Mouse (Mus musculus) left cerebral cortex, postnatal 4 days (tissue): ENCODE results near the gene Gm17428. TPM values are rescaled to one million over a fixed set of nuclear protein-coding genes. Genes with fewer than 3 reads are reported as not detected.
"Not testable (repeated sequence)": the region's sequence is repeated elsewhere in the genome, so short reads cannot be mapped to it uniquely, and the experiment has no call there.

Experiments
- DNase-seq: peaks from one replicate; pipeline ENCODE4 v3.0.0-alpha.2; 2022
- intact Hi-C: fragments of 180-260 bp; cut with DNase I; formaldehyde crosslinking; loops from one replicate; pipeline ENCODE4 v1.15.1; 2025
- total RNA-seq, 2 experiments: library from RNA; stranded (reverse); gene quantifications; 2 replicates each; pipeline ENCODE4 v1.2.3; 2021

The Gm17428 gene
- total RNA-seq: not detected

DNA sequence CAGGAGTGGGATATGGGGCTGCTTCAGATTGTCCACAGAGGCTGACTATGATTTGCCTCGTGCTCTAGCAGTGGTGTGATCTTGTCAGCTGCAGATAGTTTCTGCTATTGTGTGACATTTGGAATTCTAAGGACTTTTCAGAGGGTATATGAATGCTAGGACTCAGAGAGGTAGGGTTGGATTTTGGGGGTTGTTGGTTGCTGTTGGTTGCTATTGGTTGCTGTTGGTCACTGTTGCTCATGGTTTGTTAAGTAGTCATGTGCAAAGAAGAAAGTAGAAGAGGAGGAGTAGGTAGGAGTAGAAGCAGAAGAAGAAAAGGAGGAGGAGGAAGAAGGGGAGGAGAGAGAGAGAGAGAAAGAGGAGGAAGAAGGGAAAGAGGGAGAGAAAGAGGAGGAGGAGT is at the start of gene Gm17428:
Gene Gm17428, plus strand, starts transcription at position 301 of the 400 bp plus-strand sequence.
- no peak for DNase-seq
- intact Hi-C loops: no loop called here

DNA sequence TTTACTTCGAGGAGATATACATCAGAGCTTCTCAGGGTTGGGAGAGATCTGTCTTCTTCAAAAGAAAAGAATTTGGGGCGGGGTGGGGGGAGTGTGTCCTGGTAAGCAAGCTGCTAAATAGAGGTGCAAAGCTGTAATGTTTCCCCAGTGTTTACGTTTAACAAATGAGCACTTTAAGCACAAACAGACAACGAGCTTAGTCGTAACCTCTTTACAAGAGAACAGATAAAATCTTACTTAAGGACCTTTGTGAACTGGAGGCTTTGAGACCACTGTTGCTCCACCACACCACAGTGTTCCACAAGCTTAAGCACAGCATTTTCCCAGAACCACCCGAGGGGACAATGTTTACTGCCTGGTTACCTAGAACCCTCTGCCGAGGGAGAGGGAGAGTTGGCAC is 49.4 kb upstream of the Gm17428 start:
- no peak for DNase-seq
- intact Hi-C loops: no loop called here

DNA sequence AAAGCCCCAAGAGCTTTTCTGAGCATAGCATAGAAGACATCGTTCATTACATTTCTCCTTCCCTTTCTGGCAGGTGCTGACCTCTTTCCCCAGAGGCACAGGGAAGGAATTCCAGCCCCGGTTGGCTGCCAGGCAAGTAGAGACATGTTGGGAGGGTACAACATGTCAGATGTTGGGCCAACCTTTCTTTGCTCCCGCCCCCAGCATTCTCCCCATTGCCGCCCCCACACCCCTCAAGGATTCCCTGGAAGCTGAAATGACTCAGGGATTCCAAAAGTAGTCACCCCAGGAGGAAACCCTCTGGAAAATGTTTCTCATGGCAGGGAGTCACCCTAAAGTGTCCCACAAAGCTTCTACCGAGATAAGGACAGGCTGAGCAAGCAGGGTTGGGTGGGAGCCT is 46.9 kb upstream of the Gm17428 start:
- intact Hi-C loops: no loop called here
- no peak for DNase-seq

DNA sequence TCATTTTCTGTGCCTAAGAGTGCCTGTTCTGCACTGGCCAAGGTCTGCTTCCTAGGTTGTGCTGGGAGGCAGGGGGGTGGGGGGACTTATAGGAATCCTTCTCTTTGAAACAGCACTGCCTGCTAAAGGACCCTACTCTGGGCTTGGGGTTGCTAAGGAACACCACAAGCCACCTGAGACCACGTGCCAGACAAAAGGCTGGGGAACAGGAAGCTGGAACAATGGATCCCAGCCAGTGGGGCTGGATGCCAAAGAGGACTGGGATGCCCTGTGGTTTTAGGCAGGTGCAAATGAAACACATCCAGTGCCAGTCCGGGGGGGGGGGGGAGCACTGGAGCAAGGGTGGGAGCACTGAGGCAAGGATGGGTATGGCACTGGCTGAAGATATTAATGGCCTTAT is 46.3 kb upstream of the Gm17428 start:
- DNase-seq: peak; percentile 38
- intact Hi-C loops: no loop called here

DNA sequence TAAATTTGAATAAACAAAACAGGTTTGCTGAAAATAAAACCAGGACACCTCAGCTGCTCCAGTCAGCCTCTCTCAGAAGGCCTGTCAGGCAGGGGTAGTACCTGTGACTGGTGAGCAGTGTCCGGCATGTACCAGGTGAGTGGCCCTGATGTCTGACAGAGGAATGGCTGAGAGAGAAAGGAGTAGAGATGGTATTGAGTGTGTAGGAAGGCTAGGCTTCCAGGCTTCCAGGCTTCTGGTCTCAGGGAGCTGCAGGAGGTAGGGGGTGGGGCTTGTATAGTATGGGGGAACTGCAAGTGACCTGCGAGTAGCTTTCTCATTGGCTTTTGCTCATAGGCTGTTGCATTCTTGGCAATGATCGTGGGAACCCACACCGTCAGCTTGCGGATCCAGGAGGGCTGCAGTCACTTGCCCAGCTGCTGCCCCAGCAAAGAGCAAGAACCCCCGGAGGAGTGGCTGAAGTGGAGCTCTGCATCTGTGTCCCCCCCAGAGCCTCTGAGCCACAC is 44.0 kb upstream of the Gm17428 start, which contains the start of gene Il25:
Gene Il25, plus strand, starts transcription at position 51 of the 506 bp plus-strand sequence.
- intact Hi-C loops: no loop called here
- DNase-seq: peak; percentile 33

DNA sequence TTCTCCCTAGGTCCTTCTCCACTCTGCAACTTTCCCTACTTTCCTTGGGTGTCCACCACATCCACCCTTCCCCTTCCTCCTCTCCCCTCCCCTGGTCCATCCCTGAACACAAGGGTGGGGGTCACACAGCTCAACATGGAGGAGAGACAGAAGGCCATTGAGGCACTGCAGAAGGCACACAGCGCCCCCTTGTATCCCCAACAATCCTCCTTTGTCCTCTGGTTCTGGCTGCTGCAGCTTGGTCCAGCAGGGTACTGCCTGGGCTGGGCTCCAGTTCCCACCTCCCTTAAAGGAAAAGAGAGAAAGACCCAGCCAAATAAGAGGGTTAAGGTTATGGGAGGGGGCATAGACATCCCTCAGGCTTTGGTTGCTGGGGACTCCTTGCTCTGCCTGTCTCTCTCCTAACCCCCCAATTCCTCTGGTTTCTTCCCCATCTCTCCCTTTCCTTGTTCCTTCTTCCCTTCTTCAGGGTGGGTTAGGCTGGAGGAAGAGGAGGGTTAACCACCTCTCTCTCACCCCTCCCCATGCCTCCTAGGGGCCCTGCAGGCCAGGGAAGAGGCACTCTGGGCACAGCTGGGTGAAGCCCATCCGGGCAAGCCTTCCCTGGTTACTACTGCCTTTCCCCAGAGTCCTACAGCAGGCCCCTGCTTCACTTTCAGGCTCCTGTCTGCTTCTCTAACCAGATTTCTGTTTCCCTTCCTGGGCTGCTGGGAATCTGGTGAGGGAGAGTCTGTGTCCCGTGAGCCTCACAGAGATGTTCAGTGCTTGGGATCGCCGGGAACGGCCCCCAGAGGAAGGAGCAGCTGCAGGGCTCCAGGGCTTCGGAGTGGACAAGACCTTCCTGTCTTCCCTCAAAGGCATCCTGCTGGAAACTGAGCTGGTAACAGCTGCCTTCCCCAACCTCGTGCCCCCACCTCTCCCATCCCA is 40.6 kb upstream of the Gm17428 start, which contains the start of gene Cmtm5:
Gene Cmtm5, plus strand, starts transcription at position 358 of the 927 bp plus-strand sequence.
- DNase-seq: peak; percentile 75

DNA sequence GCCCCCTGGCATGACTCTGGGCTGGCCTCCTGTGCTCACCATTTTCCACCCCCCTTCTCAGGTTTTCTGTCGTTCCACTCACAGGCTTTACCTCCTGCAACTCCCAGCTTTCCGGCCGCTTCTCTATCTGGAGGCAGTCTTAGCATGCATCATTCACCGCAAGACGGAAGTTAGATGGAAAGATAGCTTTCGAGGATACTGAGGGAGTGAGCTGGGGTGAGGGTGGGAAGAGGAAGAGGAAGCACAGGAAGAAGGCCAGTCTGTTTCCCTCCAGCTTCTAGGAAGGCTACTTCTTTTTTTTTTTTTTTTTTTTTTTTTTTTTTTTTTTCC is 39.9 kb upstream of the Gm17428 start:
- intact Hi-C loops: no loop called here
- DNase-seq: no peak

More for the DNA sequence above, 40.6 kb upstream of the Gm17428 start, which contains the start of gene Cmtm5:
- intact Hi-C loops: no loop called here

DNA sequence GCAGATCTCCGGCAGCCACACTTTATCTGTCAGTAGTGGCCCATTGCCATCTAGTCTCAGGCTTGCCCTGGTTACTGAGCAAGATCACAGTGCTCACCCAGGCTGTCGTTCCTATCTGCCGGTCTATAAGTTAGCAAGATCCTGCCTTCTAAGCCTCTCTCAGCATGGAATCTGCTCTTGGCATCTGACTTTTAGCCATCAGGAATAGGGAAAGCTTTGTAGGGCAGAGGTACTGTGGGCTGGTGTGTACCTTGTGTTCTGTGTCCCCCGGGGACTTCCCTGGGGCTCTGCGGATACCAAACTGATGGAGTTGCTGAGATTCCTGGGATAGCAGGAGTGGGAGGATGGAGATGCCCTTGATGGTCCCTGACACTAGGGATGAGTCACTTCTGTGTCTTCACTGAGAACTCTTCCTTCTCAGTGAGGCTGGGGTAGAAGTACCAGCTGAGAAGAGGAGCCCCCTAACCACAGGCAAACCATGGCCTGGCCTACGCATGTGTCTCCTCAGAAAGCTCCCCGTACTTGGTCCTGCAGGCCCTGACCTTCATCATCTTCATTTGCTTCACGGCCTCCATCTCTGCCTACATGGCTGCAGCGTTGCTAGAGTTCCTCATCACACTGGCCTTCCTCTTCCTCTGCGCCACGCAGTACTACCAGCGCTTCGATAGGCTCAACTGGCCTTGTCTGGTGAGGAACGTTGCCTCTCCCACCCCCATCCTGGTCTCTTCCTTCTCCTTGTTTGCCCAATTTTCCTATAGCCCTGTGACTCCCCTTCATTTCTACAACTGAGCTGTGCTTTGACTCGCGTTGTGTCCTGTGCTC is 39.2 kb upstream of the Gm17428 start:
- no peak for DNase-seq
- intact Hi-C loops: no loop called here

DNA sequence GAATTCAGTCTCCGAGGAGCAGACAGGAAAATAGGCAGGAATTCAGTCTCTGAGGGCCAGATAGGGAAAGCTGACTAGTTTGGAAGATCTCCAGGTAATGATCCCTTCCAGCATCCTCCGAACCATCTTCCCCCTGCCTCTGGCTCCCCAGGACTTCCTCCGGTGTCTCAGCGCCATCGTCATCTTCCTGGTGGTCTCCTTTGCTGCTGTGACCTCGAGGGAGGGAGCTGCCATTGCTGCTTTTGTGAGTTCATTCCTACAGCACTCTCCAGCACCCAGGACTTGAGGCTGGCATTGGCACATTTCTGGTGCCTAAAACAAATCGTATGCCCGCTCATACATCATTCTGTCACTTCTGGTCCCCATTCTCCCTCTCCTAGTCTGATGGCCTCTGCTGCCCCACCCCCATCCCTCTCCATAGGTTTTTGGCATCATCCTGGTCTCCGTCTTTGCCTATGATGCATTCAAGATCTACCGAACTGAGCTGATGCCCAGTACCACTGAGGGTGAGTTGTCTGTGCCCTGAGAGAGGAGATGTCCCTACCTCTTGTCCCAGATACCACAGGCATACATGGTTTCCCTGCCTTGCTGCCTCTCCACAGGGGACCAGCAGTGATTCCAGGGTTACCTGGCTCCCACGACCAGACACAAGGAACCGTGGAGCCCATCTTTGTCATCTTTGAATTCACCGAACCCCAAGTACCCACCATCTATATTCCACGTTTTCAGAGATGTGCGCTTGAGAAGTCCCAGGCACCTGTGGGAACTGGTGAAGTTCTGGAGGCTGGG is 38.1 kb upstream of the Gm17428 start:
- DNase-seq: no peak
- intact Hi-C loops: no loop called here

DNA sequence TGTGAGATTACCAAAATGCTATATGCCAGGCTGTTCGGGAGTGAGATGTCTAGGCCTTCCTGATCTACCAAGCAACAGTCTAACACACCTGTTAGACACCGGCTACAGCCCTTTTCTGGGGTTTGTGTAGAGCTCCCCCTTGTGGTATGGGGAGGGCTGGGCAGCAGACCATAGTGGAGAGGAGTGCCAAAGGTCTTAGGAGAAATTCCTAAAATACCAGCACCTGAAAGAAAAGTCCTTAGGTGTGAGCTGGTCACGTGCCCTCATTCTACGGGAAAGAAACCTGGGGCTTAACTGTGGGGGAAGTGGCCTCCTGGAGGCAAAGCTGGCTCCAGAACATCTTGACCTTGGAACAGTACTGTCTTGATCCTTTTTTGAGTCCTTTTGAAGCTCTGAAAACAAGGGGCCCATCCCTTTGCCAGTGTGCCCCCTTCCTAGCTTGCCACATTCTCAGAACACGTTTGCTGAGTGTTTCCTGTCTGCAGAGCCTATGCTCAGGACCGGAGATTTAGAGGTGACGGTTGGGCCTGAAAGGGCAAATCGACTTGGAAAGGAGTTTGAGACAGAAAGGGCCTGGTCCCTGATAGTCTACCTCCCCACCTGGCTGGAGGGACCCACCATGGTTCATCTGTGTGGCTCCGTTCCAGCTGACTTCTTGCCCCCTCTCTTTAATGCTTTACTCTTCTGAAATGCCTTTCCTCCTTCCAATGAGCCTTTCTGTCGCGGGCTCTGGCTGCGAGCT is 37.1 kb upstream of the Gm17428 start:
- intact Hi-C loops: no loop called here

DNA sequence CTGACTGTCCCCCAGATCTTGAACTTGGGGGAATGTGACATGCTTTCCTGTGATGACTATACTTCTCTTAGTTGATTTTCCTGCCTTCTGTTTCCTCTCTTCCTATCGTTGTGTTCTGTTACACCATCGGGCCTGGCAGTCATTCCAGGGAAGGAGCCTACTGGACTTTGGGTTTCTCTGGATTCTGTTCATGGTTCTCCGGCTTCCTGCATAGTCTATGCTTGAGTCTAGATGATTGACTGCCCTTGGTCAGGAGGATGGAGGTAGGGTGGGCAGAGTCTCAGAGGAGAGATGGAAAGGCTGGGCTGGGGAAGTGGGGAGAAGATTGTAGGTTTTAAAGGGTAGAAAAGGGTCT is 36.6 kb upstream of the Gm17428 start:
- DNase-seq: no peak
- intact Hi-C loops: no loop called here

More for the DNA sequence above, 37.1 kb upstream of the Gm17428 start:
- peak; percentile 56 for DNase-seq

DNA sequence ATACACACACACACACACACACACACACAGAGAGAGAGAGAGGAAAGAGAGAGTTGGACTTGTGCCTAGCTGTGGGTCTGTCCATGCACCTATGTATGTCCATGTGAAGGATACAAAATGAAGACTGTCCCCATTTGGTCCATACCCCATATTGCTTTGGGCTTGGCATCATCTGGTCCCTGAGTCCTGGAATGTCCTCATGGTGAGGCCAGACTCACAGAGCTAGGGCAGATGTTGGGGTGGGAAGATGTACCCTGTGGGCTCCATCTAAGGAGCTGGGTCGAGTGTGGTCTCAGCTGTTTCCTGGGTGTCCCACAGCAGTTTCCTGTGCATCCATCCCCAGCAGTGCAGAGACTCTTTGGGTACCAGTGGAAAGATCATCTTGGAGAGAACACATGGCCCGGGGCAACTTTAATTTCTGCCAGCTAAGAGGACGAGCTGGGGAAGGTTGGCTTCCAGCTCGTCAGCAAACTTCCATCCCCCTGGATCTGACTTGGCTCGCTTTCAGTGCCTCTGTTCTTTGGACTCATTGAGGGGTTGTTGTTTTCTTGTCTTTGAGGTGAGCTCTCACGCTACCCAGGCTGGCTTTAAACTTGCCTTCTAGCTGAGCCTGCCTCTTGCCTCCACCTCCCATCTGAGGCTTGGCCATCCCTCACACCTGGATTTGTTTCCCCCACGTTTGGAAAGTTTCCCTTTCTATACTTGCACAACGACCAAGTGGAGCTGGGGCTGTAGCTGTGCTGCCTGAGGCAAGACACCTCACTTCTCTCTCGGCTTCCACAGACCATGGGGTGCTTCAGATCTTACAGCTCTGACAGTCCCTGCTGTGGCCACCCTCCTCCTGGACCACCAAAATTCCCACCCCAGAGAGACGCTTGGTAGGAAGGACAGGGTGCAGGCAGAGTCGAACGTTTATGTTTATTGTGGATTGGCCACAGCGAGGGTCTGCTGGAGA is 35.4 kb upstream of the Gm17428 start:
- no peak for DNase-seq
- intact Hi-C loops: no loop called here

DNA sequence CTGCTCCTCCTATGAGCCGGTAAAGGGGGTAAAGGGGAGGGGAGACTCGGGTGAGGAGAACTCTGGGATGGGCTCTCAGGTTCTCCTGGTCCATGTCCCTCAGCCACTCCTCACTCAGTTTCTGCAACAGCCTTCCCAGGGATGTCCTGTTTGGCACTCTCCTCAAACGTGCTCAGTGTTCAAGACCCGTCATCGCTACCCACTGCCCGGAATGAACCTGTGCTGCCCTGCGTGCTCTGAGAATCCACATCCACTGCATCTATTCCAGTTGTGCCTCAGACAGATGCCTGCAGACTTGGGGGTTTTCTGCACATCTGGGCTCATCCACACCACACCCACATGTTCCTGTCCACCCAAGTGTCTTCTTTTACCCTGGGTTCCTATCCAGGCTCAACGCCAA is 34.3 kb upstream of the Gm17428 start:
- intact Hi-C loops: no loop called here
- no peak for DNase-seq

DNA sequence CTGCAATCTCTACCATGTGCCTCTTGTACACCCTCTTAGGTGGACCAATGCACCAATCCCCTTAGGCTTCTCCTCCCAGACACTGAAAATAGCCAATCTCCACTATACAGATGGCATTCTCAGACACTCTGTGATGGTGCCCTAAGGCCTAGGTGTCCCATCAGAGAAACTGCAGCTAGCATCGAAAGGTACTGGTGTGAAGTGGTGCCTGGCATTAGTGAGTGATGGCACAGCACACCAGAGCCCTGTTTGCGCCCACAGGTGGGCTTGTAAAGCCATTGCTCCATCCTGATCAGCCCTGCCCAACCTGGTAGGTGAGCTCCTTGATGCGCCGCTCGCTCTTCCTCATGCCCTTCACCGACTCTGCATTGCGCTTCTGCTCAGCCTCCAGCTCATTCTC is 32.8 kb upstream of the Gm17428 start:
- intact Hi-C loops: no loop called here
- no peak for DNase-seq

DNA sequence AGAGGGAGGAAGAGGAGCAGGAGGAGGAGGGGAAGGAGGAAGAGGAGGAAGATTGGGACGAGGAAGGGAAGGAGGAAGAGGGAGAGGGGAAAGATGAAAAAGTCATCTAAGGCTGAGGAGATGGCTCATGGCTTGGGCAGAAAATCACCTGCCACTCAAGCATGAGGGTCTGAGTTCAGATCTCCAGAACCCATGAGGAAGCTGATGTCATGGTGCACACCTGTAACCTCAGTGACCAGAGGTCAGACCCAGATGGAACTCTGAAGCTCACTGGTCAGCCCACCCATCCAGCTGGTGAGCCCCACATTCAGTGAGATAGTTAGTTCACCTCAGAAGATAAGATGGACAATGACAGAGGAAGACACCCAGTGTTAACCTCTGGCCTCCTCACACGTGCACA is 31.8 kb upstream of the Gm17428 start:
- no peak for DNase-seq
- intact Hi-C loops: no loop called here

DNA sequence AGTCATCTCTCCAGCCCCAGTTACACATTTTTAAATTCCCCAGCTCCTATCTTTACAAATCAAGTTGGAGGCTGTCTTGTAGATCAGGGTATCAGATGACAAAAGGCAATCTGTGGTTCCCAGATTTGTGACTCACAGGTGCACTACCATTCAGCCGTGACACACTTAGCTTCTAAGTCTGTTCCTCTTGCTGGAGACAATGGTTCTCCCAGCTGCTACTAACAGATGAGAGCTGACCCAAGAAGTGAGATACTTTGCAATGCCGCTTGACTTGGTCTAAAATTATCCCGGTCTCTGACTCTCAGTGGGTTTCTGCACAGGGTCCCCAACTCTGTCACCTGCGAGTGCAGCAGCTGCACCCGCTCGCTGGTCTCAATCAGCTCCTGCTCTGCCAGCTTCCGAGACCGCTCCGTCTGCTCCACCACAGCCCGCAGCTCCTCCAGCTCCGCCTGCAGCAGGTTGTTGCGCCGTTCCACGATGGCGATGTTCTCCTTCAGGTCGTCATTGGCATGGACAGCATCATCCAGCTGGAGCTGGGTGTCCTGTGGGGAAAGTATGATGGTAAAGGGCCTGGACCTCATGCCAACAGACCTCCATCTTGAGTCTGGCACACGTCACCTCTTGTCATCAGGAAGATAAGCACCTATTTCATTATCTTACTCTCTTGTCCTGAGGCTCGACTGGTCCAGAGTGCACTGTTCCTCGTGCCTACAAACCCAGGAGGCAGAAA is 30.6 kb upstream of the Gm17428 start:
- intact Hi-C loops: no loop called here
- DNase-seq: no peak

DNA sequence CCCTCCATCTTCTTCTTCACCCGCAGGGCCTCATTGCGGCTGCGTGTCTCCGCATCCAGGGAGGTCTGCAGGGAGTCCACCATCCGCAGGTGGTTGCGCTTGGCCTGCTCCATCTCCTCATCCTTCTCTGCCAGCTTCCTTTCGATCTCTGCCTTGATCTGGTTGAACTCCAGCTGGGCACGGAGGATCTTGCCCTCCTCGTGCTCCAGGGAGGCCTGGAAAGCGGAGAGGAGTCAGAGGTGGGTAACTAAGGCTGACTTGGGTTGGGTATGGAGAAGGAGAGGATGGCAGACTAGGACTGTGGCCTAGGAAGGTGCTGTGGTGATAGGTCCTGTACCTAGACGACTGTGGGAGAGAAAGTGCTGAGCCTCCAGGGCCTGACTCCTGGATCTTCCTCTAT is 29.7 kb upstream of the Gm17428 start:
- intact Hi-C loops, DNase-seq: not testable (repeated sequence)

DNA sequence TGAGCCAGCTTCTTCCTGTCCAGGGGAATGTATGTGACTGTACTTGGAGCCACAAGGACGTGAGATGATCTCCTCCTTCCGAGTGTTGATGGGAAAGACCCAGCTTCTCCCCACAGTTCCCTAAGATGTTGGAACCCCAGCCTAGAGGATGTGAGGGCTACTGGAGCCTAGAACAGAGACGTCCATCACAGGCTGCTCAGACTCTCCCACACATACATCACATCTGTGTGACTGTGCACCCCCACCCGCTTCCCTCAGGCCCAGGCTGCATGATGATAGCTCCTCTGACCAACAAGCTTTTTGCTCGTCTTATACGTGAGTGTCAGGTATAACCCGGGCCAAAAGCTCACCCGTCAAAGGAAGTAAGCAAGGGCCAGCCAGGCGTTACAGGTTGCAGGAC is 28.0 kb upstream of the Gm17428 start:
- intact Hi-C loops: no loop called here

More for the DNA sequence above, 28.0 kb upstream of the Gm17428 start:
- no peak for DNase-seq
